Mouse (Mus musculus): Measurements from ENCODE around the gene Tnfsf15.

- TF ChIP-seq POLR2A (IDR thresholded peaks at IDR 0.05; ENCODE audit: borderline replicate concordance, extremely low read depth, insufficient read depth, insufficient read length, poor library complexity, severe bottlenecking) (no peak), CTCF (IDR thresholded peaks at IDR 0.05; ENCODE audit: borderline replicate concordance, extremely low read depth, insufficient read depth, insufficient read length) (no peak)
Measured at GRCm38 (mm10) chr4:63740761-63741160, 4.2 kb downstream of the Tnfsf15 start.

All from brain, embryonic 14.5 days (tissue).